Mouse (Mus musculus): Measurements from ENCODE around the gene Syne1.

Gene Syne1

GRCm38 (mm10) chr10:4974246-4974645, 577.0 kb downstream of the Syne1 start:
- no peak for DNase-seq (ENCODE audit: low spot score)

- no peak for DNase-seq (ENCODE audit: low spot score)
Observed at GRCm38 (mm10) chr10:4972026-4972425, 579.3 kb downstream of the Syne1 start.

- no peak for DNase-seq (ENCODE audit: low spot score)
Observed at GRCm38 (mm10) chr10:4971586-4971985, 579.7 kb downstream of the Syne1 start.

GRCm38 (mm10) chr10:4971156-4971555, 580.1 kb downstream of the Syne1 start:
- DNase-seq (ENCODE audit: low spot score): no peak
